Mouse (Mus musculus) intestine, postnatal 0 days (tissue): Measurements from ENCODE around the gene Aspscr1. TPM values are rescaled to one million over a fixed set of nuclear protein-coding genes. Genes with fewer than 3 reads are reported as not detected.

ENCODE experiments used
- ATAC-seq: fragments of 200-750 bp; cut with Nextera tagmentation; 2 replicates; pipeline ENCODE4 v1.8.0; 2017; ENCODE audit warnings: mild to moderate bottlenecking, moderate TSS enrichment, moderate library complexity
- H3K27ac ChIP-seq: fragments of 300-500 bp; sonication (generic); 2 replicates; pipeline ENCODE4 v1.5.1; 2014; ENCODE audit warnings: mild to moderate bottlenecking, low read depth, low read length, moderate library complexity
- H3K27me3 ChIP-seq: fragments of 300-500 bp; sonication (generic); replicated peaks from 2 replicates; pipeline ENCODE4 v1.6.1; 2014; ENCODE audit warnings: low read length, mixed read lengths; ENCODE audit not compliant: control insufficient read depth, insufficient read depth
- H3K36me3 ChIP-seq: fragments of 300-500 bp; sonication (generic); 2 replicates; pipeline ENCODE4 v1.6.1; 2014; ENCODE audit warnings: mild to moderate bottlenecking, moderate library complexity; ENCODE audit not compliant: control insufficient read depth, insufficient read depth
- H3K4me1 ChIP-seq: fragments of 300-500 bp; sonication (generic); replicated peaks from 2 replicates; pipeline ENCODE4 v1.6.1; 2014; ENCODE audit warnings: antibody characterized with exemption, low read length, mixed read lengths; ENCODE audit not compliant: control insufficient read depth, insufficient read depth
- H3K4me2 ChIP-seq: fragments of 300-500 bp; sonication (generic); replicated peaks from 2 replicates; pipeline ENCODE4 v1.6.1; 2014; ENCODE audit warnings: low read depth, mild to moderate bottlenecking, moderate library complexity
- H3K4me3 ChIP-seq: fragments of 300-500 bp; sonication (generic); 2 replicates; pipeline ENCODE4 v1.5.1; 2014; ENCODE audit warnings: low read depth, low read length
- H3K9ac ChIP-seq: fragments of 300-500 bp; sonication (generic); 2 replicates; pipeline ENCODE4 v1.6.1; 2014; ENCODE audit warnings: mild to moderate bottlenecking, low read depth, low read length
- H3K9me3 ChIP-seq: fragments of 300-500 bp; sonication (generic); 2 replicates; pipeline ENCODE4 v1.6.1; 2016; ENCODE audit warnings: mixed run types; ENCODE audit not compliant: control insufficient read depth
- CTCF ChIP-seq: sonication (generic); IDR thresholded peaks from 2 replicates; pipeline ENCODE4 v1.5.1; 2016; ENCODE audit warnings: low read depth, mild to moderate bottlenecking, control low read depth, antibody characterized with exemption, moderate library complexity
- WGBS: fragments of 180-500 bp; shearing (Covaris S2); extraction: QIAGEN DNeasy Blood & Tissue Kit; methylation state at CpG from one replicate; pipeline ENCODE4 v1.1.7; 2014; 5-methylcytosine and 5-hydroxymethylcytosine counted together
- polyA plus RNA-seq: library from polyadenylated mRNA; unstranded; fragments of >200 nt; fragmentation: Nextera tagmentation; extraction: Ambion mirVana; gene quantifications from 2 replicates; pipeline ENCODE4 v1.2.1, GENCODE M21; 2015

Gene Aspscr1
- polyA plus RNA-seq, 1 experiment from 2014 or later, result 105 TPM

DNA sequence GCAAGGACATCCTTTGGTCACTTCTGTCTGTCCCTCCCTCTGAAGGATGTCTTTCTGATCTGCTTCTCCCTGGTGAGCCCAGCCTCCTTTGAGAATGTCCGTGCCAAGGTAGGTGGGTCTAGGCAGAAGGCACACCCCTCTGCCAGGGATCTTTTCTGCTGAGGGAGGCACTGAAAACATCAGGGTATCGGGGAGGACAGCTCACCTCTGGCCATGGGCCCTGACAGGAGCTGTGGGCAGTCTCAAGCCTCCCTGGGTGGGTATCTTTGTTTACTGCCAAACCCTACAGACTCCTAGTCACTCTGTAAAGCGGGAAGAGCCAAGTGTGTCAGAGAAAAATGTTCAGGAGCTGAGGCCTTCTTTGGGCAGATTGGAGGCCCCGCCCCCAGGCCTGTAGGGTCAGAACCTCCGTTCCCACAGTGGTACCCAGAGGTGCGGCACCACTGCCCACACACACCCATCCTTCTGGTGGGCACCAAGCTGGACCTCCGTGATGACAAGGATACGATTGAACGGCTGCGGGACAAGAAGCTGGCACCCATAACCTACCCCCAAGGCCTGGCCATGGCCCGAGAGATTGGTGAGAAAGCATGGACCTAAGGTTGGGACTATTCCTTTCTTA lies 50.1 kb downstream of the Aspscr1 start:
- no peak overlapping the region for H3K9ac ChIP-seq
- peaks cover 24% of the 10 kb centered on the region for H3K36me3 ChIP-seq
- no peak overlapping the region for H3K27ac ChIP-seq
- WGBS, result 87% methylated on average over 11 of the region's 11 CpGs
- no peak overlapping the region for H3K4me3 ChIP-seq
- H3K4me2 ChIP-seq, result no peak overlapping the region
- H3K9me3 ChIP-seq, result no peaks in the 10 kb centered on the region
- H3K4me1 ChIP-seq, result 0 out of 2 replicates have a peak, but pooled peaks cover 17% of the 10 kb centered on the region
- no peaks in the 10 kb centered on the region for H3K27me3 ChIP-seq
- ATAC-seq, result no peak
- TF ChIP-seq CTCF, result no peak

DNA sequence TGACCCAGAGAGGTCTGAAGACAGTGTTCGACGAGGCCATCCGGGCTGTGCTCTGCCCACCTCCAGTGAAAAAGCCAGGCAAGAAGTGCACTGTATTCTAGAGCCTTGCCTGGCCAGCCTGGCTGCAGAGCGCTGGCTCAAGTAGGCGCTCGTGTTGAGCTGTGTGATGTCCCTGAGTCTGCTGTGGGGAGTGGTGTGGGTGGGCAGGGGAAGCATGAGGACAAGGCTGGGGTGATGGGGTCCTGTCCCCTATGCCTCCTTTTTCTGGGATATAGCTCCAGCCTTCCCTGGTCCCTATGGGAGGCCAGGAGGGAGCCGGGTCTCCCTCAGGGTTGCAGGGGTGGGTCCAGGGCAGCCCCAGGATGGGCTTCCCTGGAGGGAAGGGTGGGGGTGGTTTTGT lies 50.7 kb downstream of the Aspscr1 start:
- ATAC-seq, result no peak
- Histone ChIP-seq H3K4me3 (no peak overlapping the region), H3K36me3 (peaks cover 18% of the 10 kb centered on the region), H3K4me2 (no peak overlapping the region), H3K9ac (no peak overlapping the region), H3K9me3 (no peaks in the 10 kb centered on the region), H3K4me1 (0 out of 2 replicates have a peak, but pooled peaks cover 17% of the 10 kb centered on the region), H3K27me3 (no peaks in the 10 kb centered on the region), H3K27ac (no peak overlapping the region)
- no peak for TF ChIP-seq CTCF
- 91% methylated on average over 7 of the region's 7 CpGs for WGBS

DNA sequence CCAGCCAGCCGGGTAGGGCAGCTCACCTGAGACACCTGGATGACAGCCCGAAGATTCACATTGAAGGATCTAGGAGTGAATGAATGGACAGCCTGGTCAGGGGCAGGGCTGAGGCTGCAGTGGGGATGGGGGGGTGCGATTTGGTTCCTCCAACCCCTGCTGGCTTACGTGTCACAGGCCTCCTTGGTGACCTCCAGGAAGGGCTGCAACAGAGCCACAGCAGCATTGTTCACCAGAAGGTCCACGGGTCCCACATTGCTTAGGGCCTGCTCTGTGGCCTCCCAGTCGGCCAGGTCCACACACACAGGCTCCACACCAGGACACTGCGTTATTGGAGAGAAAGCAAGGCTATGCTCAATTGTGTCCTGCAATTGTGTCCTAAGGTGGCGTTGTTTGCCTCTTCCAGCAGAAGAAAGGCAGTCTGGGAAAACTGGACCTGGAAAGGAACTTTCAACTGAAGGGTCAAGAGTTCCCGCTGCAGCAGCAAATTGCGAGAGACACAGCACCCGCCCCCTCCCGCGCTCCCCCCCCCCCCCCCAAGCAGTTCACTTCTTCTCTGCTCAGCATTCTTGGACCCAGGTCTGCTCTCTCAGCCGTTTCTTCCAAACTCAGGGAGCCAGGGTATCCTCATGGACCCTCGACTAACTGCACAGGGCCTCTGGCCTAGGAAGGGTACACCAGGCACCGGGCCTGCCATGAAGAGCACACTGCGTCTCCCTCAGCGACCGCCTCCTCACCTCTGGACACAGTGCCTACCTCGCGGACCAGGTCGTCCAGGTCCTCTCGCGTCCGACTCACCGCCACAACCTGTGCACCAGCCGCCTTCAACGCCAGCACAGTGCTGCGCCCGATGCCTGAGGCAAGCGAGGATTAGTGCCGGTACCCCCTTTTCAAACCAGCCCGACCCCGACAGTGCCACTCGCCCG lies 53.7 kb downstream of the Aspscr1 start:
- Histone ChIP-seq H3K4me1 (0 out of 2 replicates have a peak, but pooled peaks cover 11% of the 10 kb centered on the region), H3K4me3 (peak overlapping the region; percentile 63), H3K9ac (peak overlapping the region; percentile 40; the same call in 1 of the 2 replicates), H3K9me3 (no peaks in the 10 kb centered on the region), H3K4me2 (peak overlapping the region; percentile 92), H3K27ac (peak overlapping the region; percentile 46; the same call in 1 of the 2 replicates), H3K36me3 (peaks cover 8% of the 10 kb centered on the region; the same call in 1 of the 2 replicates), H3K27me3 (no peaks in the 10 kb centered on the region)
- 17% methylated on average over 33 of the region's 36 CpGs for WGBS
- 0 out of 2 replicates have a peak, but pooled peaks have one; percentile 4 for TF ChIP-seq CTCF
- peak; percentile 42 for ATAC-seq

DNA sequence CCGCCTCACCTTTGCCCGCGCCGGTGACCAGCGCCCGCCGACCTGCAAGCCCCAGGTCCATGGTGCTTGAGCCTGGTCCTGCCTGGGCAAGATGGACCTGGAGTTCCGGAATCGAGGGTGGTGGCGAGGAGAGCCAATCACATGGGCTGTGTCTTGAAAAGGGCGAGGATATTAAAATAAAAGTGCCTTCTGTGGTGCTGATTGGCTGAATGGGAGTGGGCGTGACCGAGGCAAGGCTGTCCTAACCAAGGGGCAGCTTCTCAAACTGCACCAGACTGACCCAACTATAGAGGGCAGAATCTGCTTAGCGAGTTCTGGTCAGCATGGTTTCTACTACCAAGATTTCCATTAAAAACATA lies 54.4 kb downstream of the Aspscr1 start, which contains the start of gene Dcxr:
TSS of gene Dcxr (minus strand) at position 113 of the 359 bp plus-strand sequence.
- H3K4me2 ChIP-seq, result peak within 1 kb of the TSS; percentile 92
- 0 out of 2 replicates have a peak, but pooled peaks cover 6% of the 10 kb centered on the region for H3K4me1 ChIP-seq

DNA sequence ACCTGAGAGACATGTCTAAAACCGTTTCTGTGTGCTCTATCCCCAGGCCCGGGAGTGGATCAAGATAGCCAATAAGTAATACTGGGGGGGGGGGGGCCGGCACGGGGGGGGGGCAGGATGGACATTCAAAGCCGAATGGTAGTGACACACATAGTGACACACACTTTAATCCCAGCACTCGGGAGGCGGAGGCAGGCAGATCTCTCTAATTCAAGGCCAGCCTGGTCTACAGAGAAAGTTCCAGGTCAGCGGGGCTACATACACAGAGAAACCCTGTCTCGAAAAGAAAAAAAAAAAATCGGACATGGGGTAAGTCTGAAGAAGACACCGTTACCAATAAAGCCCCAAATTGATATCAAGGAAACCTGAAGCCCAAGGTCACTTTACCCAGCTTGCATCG lies 54.8 kb downstream of the Aspscr1 start:
- peak overlapping the region; percentile 92 for H3K4me2 ChIP-seq
- no peak overlapping the region for H3K4me3 ChIP-seq
- H3K9me3 ChIP-seq, result no peaks in the 10 kb centered on the region
- 57% methylated on average over 12 of the region's 12 CpGs for WGBS
- peaks cover 8% of the 10 kb centered on the region; the same call in 1 of the 2 replicates for H3K36me3 ChIP-seq
- no peak for TF ChIP-seq CTCF
- H3K4me1 ChIP-seq, result 0 out of 2 replicates have a peak, but pooled peaks cover 4% of the 10 kb centered on the region
- no peak for ATAC-seq
- H3K27me3 ChIP-seq, result no peaks in the 10 kb centered on the region
- no peak overlapping the region for H3K27ac ChIP-seq
- no peak overlapping the region for H3K9ac ChIP-seq

More for the DNA sequence above, 54.4 kb downstream of the Aspscr1 start, which contains the start of gene Dcxr:
- Histone ChIP-seq H3K9me3 (no peaks in the 10 kb centered on the region), H3K27ac (peak within 1 kb of the TSS; percentile 46; the same call in 1 of the 2 replicates), H3K36me3 (peaks cover 8% of the 10 kb centered on the region; the same call in 1 of the 2 replicates), H3K27me3 (no peaks in the 10 kb centered on the region), H3K4me3 (peak within 1 kb of the TSS; percentile 63), H3K9ac (peak within 1 kb of the TSS; percentile 40; the same call in 1 of the 2 replicates)
- peak; percentile 82 for ATAC-seq
- WGBS, result under 1% methylated on average over 14 of the region's 14 CpGs
- peak; percentile 70 for TF ChIP-seq CTCF
